Mouse (Mus musculus): ENCODE results near the gene Adap1.
A peak's percentile ranks its signal among the peaks of the same experiment; 100 is the strongest.

Gene Adap1

GRCm38 (mm10) chr5:139286142-139286941 is 39.1 kb downstream of the Adap1 start:
- no peak for DNase-seq (ENCODE audit: low spot score)

GRCm38 (mm10) chr5:139285383-139286067 is 39.9 kb downstream of the Adap1 start:
- DNase-seq (ENCODE audit: low spot score), result no peak

- no peak for DNase-seq (ENCODE audit: low spot score)
These were observed 41.8 kb downstream of the Adap1 start for GRCm38 (mm10) chr5:139283460-139284180.

- peak; percentile 91 for DNase-seq (ENCODE audit: low spot score)
These were observed 43.2 kb downstream of the Adap1 start for GRCm38 (mm10) chr5:139282191-139282590.

GRCm38 (mm10) chr5:139281373-139282112 is 43.9 kb downstream of the Adap1 start:
- no peak for DNase-seq (ENCODE audit: low spot score)

GRCm38 (mm10) chr5:139277287-139277686 is 48.1 kb downstream of the Adap1 start:
- no peak for DNase-seq (ENCODE audit: low spot score)

GRCm38 (mm10) chr5:139271994-139272554 is 53.3 kb downstream of the Adap1 start:
- DNase-seq (ENCODE audit: low spot score), result no peak

GRCm38 (mm10) chr5:139270806-139271521 is 54.5 kb downstream of the Adap1 start:
- DNase-seq (ENCODE audit: low spot score), result no peak

GRCm38 (mm10) chr5:139267661-139268060 is 57.8 kb downstream of the Adap1 start:
- DNase-seq (ENCODE audit: low spot score), result no peak

- DNase-seq (ENCODE audit: low spot score), result no peak
These were observed 64.0 kb downstream of the Adap1 start for GRCm38 (mm10) chr5:139261403-139261802.

- DNase-seq (ENCODE audit: low spot score), result no peak
These were observed 65.6 kb downstream of the Adap1 start for GRCm38 (mm10) chr5:139259853-139260252.

GRCm38 (mm10) chr5:139258371-139259035 is 66.9 kb downstream of the Adap1 start:
- no peak for DNase-seq (ENCODE audit: low spot score)

- DNase-seq (ENCODE audit: low spot score), result no peak
These were observed 67.6 kb downstream of the Adap1 start for GRCm38 (mm10) chr5:139257818-139258217.

GRCm38 (mm10) chr5:139257265-139257664 is 68.2 kb downstream of the Adap1 start:
- no peak for DNase-seq (ENCODE audit: low spot score)

GRCm38 (mm10) chr5:139256211-139256765 is 69.1 kb downstream of the Adap1 start:
- DNase-seq (ENCODE audit: low spot score), result no peak

GRCm38 (mm10) chr5:139255777-139256176 is 69.6 kb downstream of the Adap1 start:
- DNase-seq (ENCODE audit: low spot score), result no peak

GRCm38 (mm10) chr5:139254938-139255337 is 70.5 kb downstream of the Adap1 start:
- no peak for DNase-seq (ENCODE audit: low spot score)

GRCm38 (mm10) chr5:139253301-139253741 is 72.1 kb downstream of the Adap1 start:
- peak; percentile 19 for DNase-seq (ENCODE audit: low spot score)

GRCm38 (mm10) chr5:139252910-139253245 is 72.5 kb downstream of the Adap1 start:
- no peak for DNase-seq (ENCODE audit: low spot score)
